Mouse (Mus musculus) c-Kit-negative CD71-positive TER-119-positive erythroid progenitor cells, embryonic 14.5 days (primary cell): ENCODE results near the gene Usp7.

Source experiments
- DNase-seq: peaks from one replicate; pipeline ENCODE4 v3.0.0-alpha.2; 2013; ENCODE audit warnings: low read depth, low spot score

Gene Usp7

DNA sequence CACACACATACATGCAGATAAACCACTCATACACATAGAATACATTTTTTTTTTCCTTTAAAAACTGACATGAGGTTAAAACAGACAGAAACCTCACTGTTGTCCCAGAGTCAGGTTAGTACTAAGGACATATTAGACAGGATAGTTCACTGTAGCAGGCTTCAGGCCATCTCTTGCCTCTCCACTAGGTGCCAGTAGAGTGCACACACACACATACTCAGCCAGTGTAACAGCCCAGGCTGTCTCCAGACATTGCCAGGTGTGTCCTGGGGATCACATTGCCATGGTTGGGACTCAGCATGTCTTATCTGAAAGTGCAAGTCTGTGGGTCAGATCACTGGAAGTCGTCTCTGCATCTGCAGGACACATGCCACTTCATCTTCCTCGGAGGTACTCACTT is 148.3 kb downstream of the Usp7 start:
- peak; percentile 40 for DNase-seq
